ENCODE assay signal across 14 mouse cellular contexts in genomic region chr7:134724841-134725240, GRCm38 (mm10). TPM values are rescaled to one million over a fixed set of nuclear protein-coding genes. Genes with fewer than 3 reads are reported as not detected.
DNase-seq lines count a peak whose midpoint lies in the region; ATAC-seq and TF ChIP-seq lines count a peak whose summit lies in the region.
"Had no signal": no experiment of that assay in that cellular context is flagged by ENCODE, and none has a peak within 500 bp of the region (broad histone marks: within the 10 kb centered on the region; RNA-seq: fewer than 3 reads in every experiment).

No protein-coding gene starts in this region.

- no peak overlapping the region for H3K4me3 ChIP-seq in forebrain, embryonic 15.5 days
- no peak overlapping the region for H3K4me3 ChIP-seq in forebrain, embryonic 11.5 days (ENCODE audit: low read depth, low read length)
- no peak overlapping the region for H3K4me3 ChIP-seq in layer of hippocampus, adult 2 months
- H3K4me3 ChIP-seq in midbrain, embryonic 12.5 days: no peak overlapping the region
- no peak overlapping the region for H3K4me3 ChIP-seq in kidney, embryonic 15.5 days (replicated peaks)
- H3K4me3 ChIP-seq: limb, embryonic 12.5 days; stomach, embryonic 15.5 days had no signal

- H3K9ac ChIP-seq in forebrain, embryonic 15.5 days (replicated peaks): no peak overlapping the region
- no peak overlapping the region for H3K9ac ChIP-seq in forebrain, embryonic 11.5 days (ENCODE audit: low read length)
- H3K9ac ChIP-seq in midbrain, embryonic 12.5 days (replicated peaks): no peak overlapping the region
- H3K9ac ChIP-seq in kidney, embryonic 15.5 days: no peak overlapping the region
- H3K9ac ChIP-seq: limb, embryonic 12.5 days; stomach, embryonic 15.5 days had no signal

- no peak for TF ChIP-seq CTCF in layer of hippocampus, adult 2 months (conservative IDR thresholded peaks at IDR 0.05)

- H3K9me3 ChIP-seq in forebrain, embryonic 15.5 days: no peaks in the 10 kb centered on the region
- no peaks in the 10 kb centered on the region for H3K9me3 ChIP-seq in forebrain, embryonic 11.5 days (ENCODE audit: control insufficient read depth, low read length)
- no peaks in the 10 kb centered on the region for H3K9me3 ChIP-seq in midbrain, embryonic 12.5 days
- H3K9me3 ChIP-seq in kidney, embryonic 15.5 days (replicated peaks): no peaks in the 10 kb centered on the region
- H3K9me3 ChIP-seq: limb, embryonic 12.5 days; stomach, embryonic 15.5 days had no signal

- ATAC-seq in forebrain, embryonic 15.5 days (replicated peaks): no peak
- no peak for ATAC-seq in forebrain, embryonic 11.5 days (replicated peaks; ENCODE audit: low FRiP score)
- ATAC-seq in midbrain, embryonic 12.5 days (ENCODE audit: low FRiP score, low read depth): no peak
- ATAC-seq in kidney, embryonic 15.5 days (replicated peaks; ENCODE audit: low FRiP score): no peak

- no peak for DNase-seq in forebrain, embryonic 11.5 days (ENCODE audit: low spot score)
- no peak for DNase-seq in layer of hippocampus, adult 2 months (ENCODE audit: low spot score in 2 of 2)
- no peak for DNase-seq in layer of hippocampus, postnatal 25 days (ENCODE audit: extremely low spot score in 1 of 2, low spot score in 1 of 2)
- DNase-seq in embryo, embryonic 9.5 days (ENCODE audit: extremely low spot score): peak; percentile 57
- no peak for DNase-seq in right cerebral cortex, postnatal 4 days
- DNase-seq: cerebellum, adult 11-12 months; gastrocnemius, postnatal 25 days; kidney, postnatal 36 days had no signal

- WGBS in forebrain, embryonic 15.5 days: 27% methylated on average over 7 of the region's 7 CpGs
- WGBS in forebrain, embryonic 11.5 days: 23% methylated on average over 7 of the region's 7 CpGs
- WGBS in midbrain, embryonic 12.5 days: 14% methylated on average over 7 of the region's 7 CpGs
- 36% methylated on average over 7 of the region's 7 CpGs for whole genome bisulfite sequencing in kidney, embryonic 15.5 days

- peak overlapping the region; percentile 83 for H3K27ac ChIP-seq in forebrain, embryonic 15.5 days (replicated peaks)
- H3K27ac ChIP-seq in forebrain, embryonic 11.5 days (ENCODE audit: low read depth, low read length): no peak overlapping the region
- peak overlapping the region; percentile 32; the same call in 1 of the 2 replicates for H3K27ac ChIP-seq in layer of hippocampus, adult 2 months
- H3K27ac ChIP-seq in midbrain, embryonic 12.5 days (replicated peaks): no peak overlapping the region
- H3K27ac ChIP-seq in kidney, embryonic 15.5 days: no peak overlapping the region
- H3K27ac ChIP-seq: limb, embryonic 12.5 days; stomach, embryonic 15.5 days had no signal

- no peaks in the 10 kb centered on the region for H3K36me3 ChIP-seq in forebrain, embryonic 15.5 days
- H3K36me3 ChIP-seq in forebrain, embryonic 11.5 days (ENCODE audit: control insufficient read depth, insufficient read depth, low read length): no peaks in the 10 kb centered on the region
- H3K36me3 ChIP-seq in midbrain, embryonic 12.5 days: no peaks in the 10 kb centered on the region
- H3K36me3 ChIP-seq in kidney, embryonic 15.5 days: peaks cover 26% of the 10 kb centered on the region
- H3K36me3 ChIP-seq: G1E had no signal

- peak overlapping the region; percentile 29 for H3K4me2 ChIP-seq in forebrain, embryonic 15.5 days (replicated peaks)
- no peak overlapping the region for H3K4me2 ChIP-seq in forebrain, embryonic 11.5 days (ENCODE audit: low read depth, low read length, severe bottlenecking)
- H3K4me2 ChIP-seq in midbrain, embryonic 12.5 days (replicated peaks): peak overlapping the region; percentile 8
- H3K4me2 ChIP-seq in kidney, embryonic 15.5 days: no peak overlapping the region
- H3K4me2 ChIP-seq: limb, embryonic 12.5 days; stomach, embryonic 15.5 days had no signal

- peaks cover 36% of the 10 kb centered on the region for H3K4me1 ChIP-seq in forebrain, embryonic 15.5 days
- no peaks in the 10 kb centered on the region for H3K4me1 ChIP-seq in forebrain, embryonic 11.5 days (replicated peaks; ENCODE audit: control insufficient read depth, insufficient read depth, low read length)
- peaks cover 20% of the 10 kb centered on the region for H3K4me1 ChIP-seq in midbrain, embryonic 12.5 days
- H3K4me1 ChIP-seq in kidney, embryonic 15.5 days: peaks cover 14% of the 10 kb centered on the region

- H3K27me3 ChIP-seq in forebrain, embryonic 15.5 days: no peaks in the 10 kb centered on the region
- H3K27me3 ChIP-seq in forebrain, embryonic 11.5 days (ENCODE audit: control insufficient read depth, insufficient read depth, low read length): no peaks in the 10 kb centered on the region
- 0 out of 2 replicates have a peak, but pooled peaks cover 4% of the 10 kb centered on the region for H3K27me3 ChIP-seq in midbrain, embryonic 12.5 days
- H3K27me3 ChIP-seq in kidney, embryonic 15.5 days: no peaks in the 10 kb centered on the region
- H3K27me3 ChIP-seq: limb, embryonic 12.5 days; stomach, embryonic 15.5 days had no signal

RNA-seq across cellular contexts. Expression of gene Dock1, which starts 54.4 kb away (rescaled TPM):
- polyA plus RNA-seq in forebrain, embryonic 15.5 days (2015; fragmentation: Nextera tagmentation; extraction: Ambion mirVana): 7.7 and 9.6 TPM in 2 replicates
- polyA plus RNA-seq in forebrain, embryonic 11.5 days (2014; fragmentation: Nextera tagmentation; extraction: Ambion mirVana): 24.5 and 26.5 TPM in 2 replicates
- 10 to 100 TPM; 23.8 to 26.5 TPM for total RNA-seq in layer of hippocampus, adult 2 months (2021)
- total RNA-seq in layer of hippocampus, postnatal 25 days (2021): 10 to 100 TPM; 24.6 TPM
- 17.7 and 18.4 TPM in 2 replicates for polyA plus RNA-seq in midbrain, embryonic 12.5 days (2016; fragmentation: Nextera tagmentation; extraction: Ambion mirVana)
- polyA plus RNA-seq in kidney, embryonic 15.5 days (2015; fragmentation: Nextera tagmentation; extraction: Ambion mirVana): 46.8 and 47.7 TPM in 2 replicates
- total RNA-seq: G1E had no signal
- polyA plus RNA-seq: G1E had no signal

Comparison
In these comparisons a context has a peak if more than half of its experiments do, and no peak if none do; other contexts are left out.
1. H3K27ac ChIP-seq: peak in forebrain, embryonic 15.5 days (single experiment) and layer of hippocampus, adult 2 months (single experiment); none in forebrain, embryonic 11.5 days (single experiment), midbrain, embryonic 12.5 days (single experiment) and kidney, embryonic 15.5 days (single experiment).
2. H3K4me2 ChIP-seq: peak in forebrain, embryonic 15.5 days (single experiment) and midbrain, embryonic 12.5 days (single experiment); none in forebrain, embryonic 11.5 days (single experiment) and kidney, embryonic 15.5 days (single experiment).